Mouse (Mus musculus) spleen, postnatal 36 days (tissue): ENCODE results near the gene Lgals2.
"Not testable (repeated sequence)": the region's sequence is repeated elsewhere in the genome, so short reads cannot be mapped to it uniquely, and the experiment has no call there.

ENCODE experiments used
- DNase-seq, 2 experiments: peaks; one replicate each; pipeline ENCODE4 v3.0.0; 2022; ENCODE audit warnings: low spot score in 2 of 2, mixed read lengths in 1 of 2

Lgals2 gene

GRCm38 (mm10) chr15:78855303-78855965, at the start of gene Lgals2:
Gene Lgals2 (minus strand): TSS chr15:78855529.
- no peak for DNase-seq

GRCm38 (mm10) chr15:78903243-78903642, 47.9 kb upstream of the Lgals2 start:
- DNase-seq = peak; percentile 64 to 72

- DNase-seq = no peak
Measured at GRCm38 (mm10) chr15:78901422-78901789, 46.1 kb upstream of the Lgals2 start.

- DNase-seq = no peak
Measured at GRCm38 (mm10) chr15:78900585-78901421, 45.5 kb upstream of the Lgals2 start.

GRCm38 (mm10) chr15:78899740-78900584, 44.6 kb upstream of the Lgals2 start, which contains the start of gene Sh3bp1:
Gene Sh3bp1 (plus strand): TSS chr15:78899768.
- peak; percentile 73 to 76 for DNase-seq

- DNase-seq = no peak
Measured at GRCm38 (mm10) chr15:78899409-78899739, 44.0 kb upstream of the Lgals2 start, which contains the start of gene Gm49510. Gene Gm49510 (plus strand): TSS chr15:78899667.

GRCm38 (mm10) chr15:78898507-78899001, 43.2 kb upstream of the Lgals2 start:
- peak; percentile 60 for DNase-seq

- DNase-seq = no peak
Measured at GRCm38 (mm10) chr15:78897488-78897887, 42.2 kb upstream of the Lgals2 start.

- DNase-seq = peak; percentile 45 to 60
Measured at GRCm38 (mm10) chr15:78896149-78896548, 40.8 kb upstream of the Lgals2 start.

GRCm38 (mm10) chr15:78895741-78896140, 40.4 kb upstream of the Lgals2 start:
- DNase-seq = no peak

GRCm38 (mm10) chr15:78894726-78895125, 39.4 kb upstream of the Lgals2 start:
- peak; percentile 52 to 58 for DNase-seq

- no peak for DNase-seq
Measured at GRCm38 (mm10) chr15:78892440-78892839, 37.1 kb upstream of the Lgals2 start.

GRCm38 (mm10) chr15:78889401-78889853, 34.1 kb upstream of the Lgals2 start:
- DNase-seq = no peak

- no peak for DNase-seq
Measured at GRCm38 (mm10) chr15:78881828-78882227, 26.5 kb upstream of the Lgals2 start.

GRCm38 (mm10) chr15:78880432-78880831, 25.1 kb upstream of the Lgals2 start:
- no peak for DNase-seq

- not testable (repeated sequence) for DNase-seq
Measured at GRCm38 (mm10) chr15:78878792-78879516, 23.6 kb upstream of the Lgals2 start.

GRCm38 (mm10) chr15:78877810-78878390, 22.6 kb upstream of the Lgals2 start:
- DNase-seq = no peak

- peak; percentile 91 to 95 for DNase-seq
Measured at GRCm38 (mm10) chr15:78876991-78877809, 21.9 kb upstream of the Lgals2 start, which contains the start of gene Gga1. Gene Gga1 (plus strand): TSS chr15:78877190.

GRCm38 (mm10) chr15:78876258-78876696, 20.9 kb upstream of the Lgals2 start:
- DNase-seq = peak; percentile 47 to 66

- no peak for DNase-seq
Measured at GRCm38 (mm10) chr15:78875537-78875936, 20.2 kb upstream of the Lgals2 start.
